Comparison of ENCODE assay signal across 22 mouse cellular contexts in the genomic region with DNA sequence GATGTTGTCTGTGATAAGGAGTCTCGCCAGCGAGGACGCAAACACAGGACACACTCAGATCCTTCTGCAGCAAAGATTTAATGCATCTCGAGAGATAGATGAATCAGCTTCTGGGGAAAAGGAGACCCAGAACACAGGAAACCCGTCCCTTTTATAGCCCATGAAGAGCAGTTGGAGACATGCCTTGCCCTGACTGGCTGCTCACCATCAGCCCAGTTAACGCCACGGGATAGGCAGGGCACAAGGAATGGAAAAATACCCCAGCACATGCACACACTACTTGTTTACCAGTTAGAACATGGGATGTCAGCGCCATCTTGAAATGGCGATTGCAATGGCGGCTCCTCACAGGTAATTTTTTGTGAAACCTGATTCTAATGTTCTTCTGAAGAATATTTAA. TPM values are rescaled to one million over a fixed set of nuclear protein-coding genes. Genes with fewer than 3 reads are reported as not detected.
"Had no signal": no experiment of that assay in that cellular context is flagged by ENCODE, and none has a peak within 500 bp of the region (broad histone marks: within the 10 kb centered on the region; RNA-seq: fewer than 3 reads in every experiment).

No protein-coding gene starts in this region.

- H3K9ac ChIP-seq: intestine, embryonic 15.5 days; kidney, embryonic 15.5 days; limb, embryonic 12.5 days; midbrain, embryonic 12.5 days; neural tube, embryonic 15.5 days had no signal

- H3K4me3 ChIP-seq: intestine, embryonic 15.5 days; kidney, embryonic 15.5 days; limb, embryonic 12.5 days; midbrain, embryonic 12.5 days; neural tube, embryonic 15.5 days had no signal

- H3K4me2 ChIP-seq: intestine, embryonic 15.5 days; kidney, embryonic 15.5 days; limb, embryonic 12.5 days; midbrain, embryonic 12.5 days; neural tube, embryonic 15.5 days had no signal

- H3K4me1 ChIP-seq: intestine, embryonic 15.5 days; kidney, embryonic 15.5 days; limb, embryonic 12.5 days; midbrain, embryonic 12.5 days; neural tube, embryonic 15.5 days had no signal

- DNase-seq: kidney, adult 18-20 months; kidney, postnatal 25 days; layer of hippocampus, postnatal 36 days; right cerebral cortex, adult 18-20 months; right cerebral cortex, postnatal 25 days; thymus, adult 18-20 months; thymus, postnatal 14 days had no signal

- H3K36me3 ChIP-seq: intestine, embryonic 15.5 days; kidney, embryonic 15.5 days; limb, embryonic 12.5 days; midbrain, embryonic 12.5 days; neural tube, embryonic 15.5 days had no signal

- H3K27me3 ChIP-seq: intestine, embryonic 15.5 days; kidney, embryonic 15.5 days; limb, embryonic 12.5 days; midbrain, embryonic 12.5 days; neural tube, embryonic 15.5 days had no signal

- H3K9me3 ChIP-seq: intestine, embryonic 15.5 days had no signal

- ATAC-seq: intestine, embryonic 15.5 days; midbrain, embryonic 16.5 days had no signal

- H3K27ac ChIP-seq: intestine, embryonic 15.5 days; kidney, embryonic 15.5 days; limb, embryonic 12.5 days; midbrain, embryonic 12.5 days; neural tube, embryonic 15.5 days had no signal

RNA-seq across cellular contexts. Expression of gene Gm9268, which starts 37.8 kb away (rescaled TPM):
- total RNA-seq: layer of hippocampus, adult 18-20 months; layer of hippocampus, postnatal 36 days; left cerebral cortex, adult 8-10 months; left cerebral cortex, postnatal 25 days; liver, adult 2 months; megakaryocyte progenitor cell, adult 5-6 weeks had no signal
- polyA plus RNA-seq: intestine, embryonic 15.5 days; kidney, embryonic 15.5 days; limb, embryonic 12.5 days; liver, adult 2 months; lung, embryonic 16.5 days; midbrain, embryonic 12.5 days; midbrain, embryonic 16.5 days; neural tube, embryonic 11.5 days; neural tube, embryonic 15.5 days; small intestine, adult 2 months; stomach, embryonic 14.5 days had no signal

RNA-seq across cellular contexts. Expression of gene Vmn2r63, which starts 47.1 kb away (rescaled TPM):
- total RNA-seq: layer of hippocampus, adult 18-20 months; layer of hippocampus, postnatal 36 days; left cerebral cortex, adult 8-10 months; left cerebral cortex, postnatal 25 days; liver, adult 2 months; megakaryocyte progenitor cell, adult 5-6 weeks had no signal
- polyA plus RNA-seq: intestine, embryonic 15.5 days; kidney, embryonic 15.5 days; limb, embryonic 12.5 days; liver, adult 2 months; lung, embryonic 16.5 days; midbrain, embryonic 12.5 days; midbrain, embryonic 16.5 days; neural tube, embryonic 11.5 days; neural tube, embryonic 15.5 days; small intestine, adult 2 months; stomach, embryonic 14.5 days had no signal
